Mouse (Mus musculus): ENCODE data around the gene Sfrp5. TPM values are rescaled to one million over a fixed set of nuclear protein-coding genes. Genes with fewer than 3 reads are reported as not detected.

The Sfrp5 gene
- polyA plus RNA-seq, 1 experiment: not detected

GRCm38 (mm10) chr19:42230288-42230568 lies 28.2 kb upstream of the Sfrp5 start:
- no peak overlapping the region for H3K4me3 ChIP-seq (ENCODE audit: insufficient read depth, low read length)
- TF ChIP-seq POLR2A (IDR thresholded peaks at IDR 0.05; ENCODE audit: low read depth, low read length) (no peak), CTCF (IDR thresholded peaks at IDR 0.05; ENCODE audit: borderline replicate concordance, insufficient read depth, low read length) (no peak)
- no peaks in the 10 kb centered on the region for H3K4me1 ChIP-seq (ENCODE audit: control insufficient read depth, insufficient read depth, low read length)
- H3K27ac ChIP-seq (ENCODE audit: insufficient read depth, low read length): no peak overlapping the region

GRCm38 (mm10) chr19:42229499-42230287 lies 27.6 kb upstream of the Sfrp5 start:
- Histone ChIP-seq H3K4me1 (ENCODE audit: control insufficient read depth, insufficient read depth, low read length) (no peaks in the 10 kb centered on the region), H3K27ac (ENCODE audit: insufficient read depth, low read length) (no peak overlapping the region), H3K4me3 (ENCODE audit: insufficient read depth, low read length) (no peak overlapping the region)
- no peak for TF ChIP-seq POLR2A (IDR thresholded peaks at IDR 0.05; ENCODE audit: low read depth, low read length)
- TF ChIP-seq CTCF (IDR thresholded peaks at IDR 0.05; ENCODE audit: borderline replicate concordance, insufficient read depth, low read length): no peak

GRCm38 (mm10) chr19:42226451-42226850 lies 24.4 kb upstream of the Sfrp5 start:
- no peak for TF ChIP-seq CTCF (IDR thresholded peaks at IDR 0.05; ENCODE audit: borderline replicate concordance, insufficient read depth, low read length)

GRCm38 (mm10) chr19:42217374-42217763 lies 15.3 kb upstream of the Sfrp5 start:
- H3K27ac ChIP-seq (ENCODE audit: insufficient read depth, low read length): no peak overlapping the region
- TF ChIP-seq CTCF (IDR thresholded peaks at IDR 0.05; ENCODE audit: borderline replicate concordance, insufficient read depth, low read length) (peak; percentile 52; the same call in 1 of the 2 replicates), POLR2A (IDR thresholded peaks at IDR 0.05; ENCODE audit: low read depth, low read length) (no peak)
- H3K4me3 ChIP-seq (ENCODE audit: insufficient read depth, low read length): no peak overlapping the region
- no peaks in the 10 kb centered on the region for H3K4me1 ChIP-seq (ENCODE audit: control insufficient read depth, insufficient read depth, low read length)

More at GRCm38 (mm10) chr19:42226451-42226850, 24.4 kb upstream of the Sfrp5 start:
- no peaks in the 10 kb centered on the region for H3K4me1 ChIP-seq (ENCODE audit: control insufficient read depth, insufficient read depth, low read length)
- H3K27ac ChIP-seq (ENCODE audit: insufficient read depth, low read length): no peak overlapping the region
- no peak overlapping the region for H3K4me3 ChIP-seq (ENCODE audit: insufficient read depth, low read length)

- Histone ChIP-seq H3K27ac (ENCODE audit: insufficient read depth, low read length) (no peak overlapping the region), H3K4me3 (ENCODE audit: insufficient read depth, low read length) (no peak overlapping the region), H3K4me1 (ENCODE audit: control insufficient read depth, insufficient read depth, low read length) (no peaks in the 10 kb centered on the region)
- TF ChIP-seq POLR2A (IDR thresholded peaks at IDR 0.05; ENCODE audit: low read depth, low read length) (no peak), CTCF (IDR thresholded peaks at IDR 0.05; ENCODE audit: borderline replicate concordance, insufficient read depth, low read length) (no peak)
Measured at GRCm38 (mm10) chr19:42216699-42217373, 14.8 kb upstream of the Sfrp5 start.

- Histone ChIP-seq H3K27ac (ENCODE audit: insufficient read depth, low read length) (no peak overlapping the region), H3K4me1 (ENCODE audit: control insufficient read depth, insufficient read depth, low read length) (no peaks in the 10 kb centered on the region), H3K4me3 (ENCODE audit: insufficient read depth, low read length) (no peak overlapping the region)
- TF ChIP-seq CTCF (IDR thresholded peaks at IDR 0.05; ENCODE audit: borderline replicate concordance, insufficient read depth, low read length) (no peak), POLR2A (IDR thresholded peaks at IDR 0.05; ENCODE audit: low read depth, low read length) (no peak)
Measured at GRCm38 (mm10) chr19:42214601-42215000, 12.5 kb upstream of the Sfrp5 start.

GRCm38 (mm10) chr19:42211936-42212335 lies 9.9 kb upstream of the Sfrp5 start:
- Histone ChIP-seq H3K4me1 (ENCODE audit: control insufficient read depth, insufficient read depth, low read length) (no peaks in the 10 kb centered on the region), H3K27ac (ENCODE audit: insufficient read depth, low read length) (no peak overlapping the region), H3K4me3 (ENCODE audit: insufficient read depth, low read length) (no peak overlapping the region)
- TF ChIP-seq POLR2A (IDR thresholded peaks at IDR 0.05; ENCODE audit: low read depth, low read length) (no peak), CTCF (IDR thresholded peaks at IDR 0.05; ENCODE audit: borderline replicate concordance, insufficient read depth, low read length) (no peak)

GRCm38 (mm10) chr19:42209976-42210375 lies 7.9 kb upstream of the Sfrp5 start:
- no peaks in the 10 kb centered on the region for H3K4me1 ChIP-seq (ENCODE audit: control insufficient read depth, insufficient read depth, low read length)
- H3K4me3 ChIP-seq (ENCODE audit: insufficient read depth, low read length): no peak overlapping the region
- no peak overlapping the region for H3K27ac ChIP-seq (ENCODE audit: insufficient read depth, low read length)
- no peak for TF ChIP-seq POLR2A (IDR thresholded peaks at IDR 0.05; ENCODE audit: low read depth, low read length)
- TF ChIP-seq CTCF (IDR thresholded peaks at IDR 0.05; ENCODE audit: borderline replicate concordance, insufficient read depth, low read length): no peak

- Histone ChIP-seq H3K4me3 (ENCODE audit: insufficient read depth, low read length) (no peak overlapping the region), H3K27ac (ENCODE audit: insufficient read depth, low read length) (no peak overlapping the region), H3K4me1 (ENCODE audit: control insufficient read depth, insufficient read depth, low read length) (no peaks in the 10 kb centered on the region)
- no peak for TF ChIP-seq CTCF (IDR thresholded peaks at IDR 0.05; ENCODE audit: borderline replicate concordance, insufficient read depth, low read length)
Measured at GRCm38 (mm10) chr19:42209485-42209884, 7.4 kb upstream of the Sfrp5 start.

- H3K4me1 ChIP-seq (ENCODE audit: control insufficient read depth, insufficient read depth, low read length): no peaks in the 10 kb centered on the region
- no peak overlapping the region for H3K27ac ChIP-seq (ENCODE audit: insufficient read depth, low read length)
- TF ChIP-seq POLR2A (IDR thresholded peaks at IDR 0.05; ENCODE audit: low read depth, low read length): no peak
- TF ChIP-seq CTCF (IDR thresholded peaks at IDR 0.05; ENCODE audit: borderline replicate concordance, insufficient read depth, low read length): no peak
- H3K4me3 ChIP-seq (ENCODE audit: insufficient read depth, low read length): no peak overlapping the region
Measured at GRCm38 (mm10) chr19:42205201-42205600, 3.1 kb upstream of the Sfrp5 start.

Data from embryonic fibroblast, embryonic 13.5 days (primary cell).